Mouse (Mus musculus) CH12F3 (cell line): Measurements from ENCODE around the gene Gck.

ENCODE experiments used
- in situ Hi-C: fragments of 300-500 bp; cut with MboI; formaldehyde crosslinking; loops from 2 replicates; pipeline ENCODE4 v1.14.3; 2020; ENCODE audit warnings: low sequenced_read_pairs

Gene Gck

GRCm38 (mm10) chr11:5949586-5950352, at the start of gene Gck:
Gene Gck (minus strand): TSS chr11:5950081.
- in situ Hi-C loops: no loop called here

- in situ Hi-C loops: no loop called here
Measured at GRCm38 (mm10) chr11:5998472-5998871, 48.6 kb upstream of the Gck start.

GRCm38 (mm10) chr11:5995989-5996388, 46.1 kb upstream of the Gck start:
- in situ Hi-C loops: no loop called here

GRCm38 (mm10) chr11:5994880-5995279, 45.0 kb upstream of the Gck start:
- in situ Hi-C loops: loop anchor here (5.0 kb wide), 1 partner anchor 197 kb away; no protein-coding TSS in a partner anchor

GRCm38 (mm10) chr11:5994212-5994611, 44.3 kb upstream of the Gck start:
- in situ Hi-C loops: loop anchor here (5.0 kb wide), 1 partner anchor 198 kb away; no protein-coding TSS in a partner anchor

GRCm38 (mm10) chr11:5990910-5991309, 41.0 kb upstream of the Gck start:
- in situ Hi-C loops: loop anchor here (5.0 kb wide), 1 partner anchor 201 kb away; no protein-coding TSS in a partner anchor

GRCm38 (mm10) chr11:5989954-5990593, 40.2 kb upstream of the Gck start:
- in situ Hi-C loops: loop anchor here (5.0 kb wide), 1 partner anchor 202 kb away; no protein-coding TSS in a partner anchor

- in situ Hi-C loops: no loop called here
Measured at GRCm38 (mm10) chr11:5988126-5988525, 38.2 kb upstream of the Gck start.

- in situ Hi-C loops: no loop called here
Measured at GRCm38 (mm10) chr11:5983629-5984028, 33.7 kb upstream of the Gck start.

GRCm38 (mm10) chr11:5981323-5981722, 31.4 kb upstream of the Gck start:
- in situ Hi-C loops: no loop called here

- in situ Hi-C loops: no loop called here
Measured at GRCm38 (mm10) chr11:5980561-5980960, 30.7 kb upstream of the Gck start.

GRCm38 (mm10) chr11:5980108-5980507, 30.2 kb upstream of the Gck start:
- in situ Hi-C loops: no loop called here

GRCm38 (mm10) chr11:5979088-5979487, 29.2 kb upstream of the Gck start:
- in situ Hi-C loops: no loop called here

- in situ Hi-C loops: no loop called here
Measured at GRCm38 (mm10) chr11:5976106-5976505, 26.2 kb upstream of the Gck start.

- in situ Hi-C loops: no loop called here
Measured at GRCm38 (mm10) chr11:5975068-5975467, 25.2 kb upstream of the Gck start.

- in situ Hi-C loops: no loop called here
Measured at GRCm38 (mm10) chr11:5974053-5974452, 24.2 kb upstream of the Gck start.

- in situ Hi-C loops: no loop called here
Measured at GRCm38 (mm10) chr11:5973151-5973550, 23.3 kb upstream of the Gck start.

GRCm38 (mm10) chr11:5971202-5971601, 21.3 kb upstream of the Gck start:
- in situ Hi-C loops: no loop called here

GRCm38 (mm10) chr11:5968223-5968622, 18.3 kb upstream of the Gck start:
- in situ Hi-C loops: no loop called here

- in situ Hi-C loops: no loop called here
Measured at GRCm38 (mm10) chr11:5966751-5967150, 16.9 kb upstream of the Gck start.

- in situ Hi-C loops: no loop called here
Measured at GRCm38 (mm10) chr11:5965865-5966264, 16.0 kb upstream of the Gck start.

GRCm38 (mm10) chr11:5960051-5960450, 10.2 kb upstream of the Gck start:
- in situ Hi-C loops: no loop called here
